Mouse (Mus musculus) CH12.LX (cell line): Measurements from ENCODE around the gene Naa10. TPM values are rescaled to one million over a fixed set of nuclear protein-coding genes. Genes with fewer than 3 reads are reported as not detected.
A peak's percentile ranks its signal among the peaks of the same experiment; 100 is the strongest.

Experiments
- DNase-seq: peaks from one replicate; pipeline ENCODE4 v3.0.0-alpha.2; 2013; ENCODE audit errors: extremely low read depth
- H3K27ac ChIP-seq: 2 replicates; pipeline ENCODE4 v1.5.1; 2012; ENCODE audit warnings: low read depth, mild to moderate bottlenecking, control low read depth, moderate library complexity; ENCODE audit not compliant: insufficient read depth
- H3K27me3 ChIP-seq: replicated peaks from 2 replicates; pipeline ENCODE3; 2012; ENCODE audit warnings: inconsistent platforms
- H3K36me3 ChIP-seq, 2 experiments: replicated peaks in 1 of 2; 2 replicates each; pipeline versions ENCODE3 to v1.6.1; 2012; ENCODE audit warnings: inconsistent platforms in 1 of 2, low read length in 1 of 2, mild to moderate bottlenecking in 1 of 2, mixed read lengths in 1 of 2, moderate library complexity in 1 of 2; ENCODE audit not compliant: control insufficient read depth in 1 of 2, insufficient read depth in 1 of 2
- H3K4me1 ChIP-seq, 2 experiments: 2 replicates each; pipeline ENCODE4 v1.6.1; 2012; ENCODE audit warnings: inconsistent platforms in 1 of 2, moderate library complexity in 1 of 2; ENCODE audit not compliant: insufficient read depth in 2 of 2, control insufficient read depth in 1 of 2
- H3K4me2 ChIP-seq: 2 replicates; pipeline ENCODE4 v1.6.1; 2012; ENCODE audit warnings: low read depth, mild to moderate bottlenecking, control low read depth; ENCODE audit not compliant: poor library complexity, insufficient read depth, severe bottlenecking
- H3K4me3 ChIP-seq, 3 experiments: fragments of 150-350 bp in 1 of 3; sonication (generic) in 1 of 3; replicated peaks in 1 of 3; 2 replicates each; pipeline versions ENCODE3 to v1.5.1; 2011 to 2012; ENCODE audit warnings: low read depth in 2 of 3, low read length in 2 of 3, mild to moderate bottlenecking in 2 of 3, moderate library complexity in 2 of 3, control low read depth in 1 of 3, improper control_type of control experiment in 1 of 3, inconsistent platforms in 1 of 3, mixed read lengths in 1 of 3; ENCODE audit not compliant: poor library complexity in 1 of 3
- H3K79me2 ChIP-seq: replicated peaks from 2 replicates; pipeline ENCODE4 v1.6.1; 2012; ENCODE audit warnings: mild to moderate bottlenecking, moderate library complexity; ENCODE audit not compliant: control insufficient read depth, poor library complexity, insufficient read depth, severe bottlenecking; ENCODE audit errors: extremely low read depth
- H3K9ac ChIP-seq: 2 replicates; pipeline ENCODE4 v1.6.1; 2012; ENCODE audit warnings: low read depth, mild to moderate bottlenecking, control low read depth, moderate library complexity; ENCODE audit not compliant: insufficient read depth
- H3K9me3 ChIP-seq: replicated peaks from 2 replicates; pipeline ENCODE3; 2012; ENCODE audit warnings: low read length, inconsistent platforms, mixed read lengths
- E2F4 ChIP-seq: IDR thresholded peaks from 2 replicates; pipeline ENCODE4 v1.6.1; 2011; ENCODE audit warnings: low read depth, low read length, improper control_type of control experiment; ENCODE audit not compliant: insufficient replicate concordance
- ELF1 ChIP-seq: IDR thresholded peaks from 2 replicates; pipeline ENCODE4 v1.6.1; 2014; ENCODE audit warnings: low read depth, mild to moderate bottlenecking, inconsistent platforms, low read length, improper control_type of control experiment
- GABPA ChIP-seq: IDR thresholded peaks from 2 replicates; pipeline ENCODE4 v1.6.1; 2012; ENCODE audit warnings: low read depth, low read length, improper control_type of control experiment, inconsistent platforms; ENCODE audit not compliant: insufficient replicate concordance
- HCFC1 ChIP-seq: IDR thresholded peaks from 2 replicates; pipeline ENCODE4 v1.6.1; 2012; ENCODE audit warnings: low read depth, mild to moderate bottlenecking, inconsistent platforms, low read length, improper control_type of control experiment
- IRF4 ChIP-seq: IDR thresholded peaks from 2 replicates; pipeline ENCODE4 v1.6.1; 2014; ENCODE audit warnings: low read depth, mild to moderate bottlenecking, inconsistent platforms, low read length, improper control_type of control experiment
- JUND ChIP-seq: conservative IDR thresholded peaks from 2 replicates; pipeline ENCODE4 v1.6.1; 2011; ENCODE audit warnings: low read depth, low read length, improper control_type of control experiment
- KAT2A ChIP-seq: IDR thresholded peaks from 2 replicates; pipeline ENCODE4 v1.6.1; 2012; ENCODE audit warnings: low read length, improper control_type of control experiment, inconsistent platforms; ENCODE audit not compliant: insufficient replicate concordance
- MAZ ChIP-seq: IDR thresholded peaks from 2 replicates; pipeline ENCODE4 v1.6.1; 2012; ENCODE audit warnings: low read depth, mild to moderate bottlenecking, inconsistent platforms, low read length, improper control_type of control experiment, moderate library complexity
- MEF2A ChIP-seq: IDR thresholded peaks from 2 replicates; pipeline ENCODE4 v1.6.1; 2014; ENCODE audit warnings: low read depth, mild to moderate bottlenecking, inconsistent platforms, low read length, improper control_type of control experiment, borderline replicate concordance
- MYC ChIP-seq: IDR thresholded peaks from 2 replicates; pipeline ENCODE4 v1.6.1; 2011; ENCODE audit warnings: low read depth, mild to moderate bottlenecking, improper control_type of control experiment, low read length
- PAX5 ChIP-seq: IDR thresholded peaks from 2 replicates; pipeline ENCODE4 v1.6.1; 2012; ENCODE audit warnings: low read length, inconsistent platforms, mixed read lengths
- POLR2A ChIP-seq: IDR thresholded peaks from 2 replicates; pipeline ENCODE4 v1.6.1; 2011; ENCODE audit warnings: low read depth, mild to moderate bottlenecking, improper control_type of control experiment, low read length
- SMC3 ChIP-seq: IDR thresholded peaks from 2 replicates; pipeline ENCODE4 v1.6.1; 2011; ENCODE audit warnings: low read depth, low read length, improper control_type of control experiment
- TCF12 ChIP-seq: IDR thresholded peaks from 2 replicates; pipeline ENCODE4 v1.6.1; 2014; ENCODE audit warnings: low read depth, mild to moderate bottlenecking, inconsistent platforms, low read length, improper control_type of control experiment
- UBTF ChIP-seq: IDR thresholded peaks from 2 replicates; pipeline ENCODE4 v1.6.1; 2012; ENCODE audit warnings: low read depth, mild to moderate bottlenecking, inconsistent platforms, low read length, improper control_type of control experiment, moderate library complexity
- USF1 ChIP-seq: IDR thresholded peaks from 2 replicates; pipeline ENCODE4 v1.6.1; 2014; ENCODE audit warnings: low read depth, mild to moderate bottlenecking, inconsistent platforms, low read length, improper control_type of control experiment
- ZC3H11A ChIP-seq: IDR thresholded peaks from 2 replicates; pipeline ENCODE4 v1.6.1; 2012; ENCODE audit warnings: low read depth, mild to moderate bottlenecking, inconsistent platforms, low read length, improper control_type of control experiment
- ZKSCAN1 ChIP-seq: IDR thresholded peaks from 2 replicates; pipeline ENCODE4 v1.6.1; 2012; ENCODE audit warnings: low read depth, inconsistent platforms, low read length, improper control_type of control experiment, borderline replicate concordance
- ZNF384 ChIP-seq: IDR thresholded peaks from 2 replicates; pipeline ENCODE4 v1.6.1; 2012; ENCODE audit warnings: low read depth, low read length, improper control_type of control experiment, inconsistent platforms
- dilution Hi-C: fragments of 300-500 bp; cut with MboI; formaldehyde crosslinking; loops from 2 replicates; pipeline ENCODE4 v1.14.3; 2020; ENCODE audit warnings: low sequenced_read_pairs; ENCODE audit not compliant: extremely low pct_unique_long_range_greater_than_20kb, extremely low pct_ligation_motif_present
- in situ Hi-C: fragments of 300-500 bp; cut with MboI; formaldehyde crosslinking; loops from 3 replicates; pipeline ENCODE4 v1.14.3; 2019; ENCODE audit warnings: low sequenced_read_pairs, low pct_ligation_motif_present, low pct_unique_long_range_greater_than_20kb, mixed read lengths
- polyA plus RNA-seq: library from polyadenylated mRNA; unstranded; fragments of >175 nt; gene quantifications from 2 replicates; pipeline ENCODE4 v1.2.1, GENCODE M21; 2012; ENCODE audit warnings: low read depth; ENCODE audit not compliant: insufficient read length
- total RNA-seq, 2 experiments: library from RNA; depleted of rRNA; stranded (reverse); fragments of 300-350 nt in 1 of 2; fragments of >200 nt in 1 of 2; gene quantifications; 2 replicates each; pipeline ENCODE4 v1.2.3; 2012 to 2014

Gene Naa10
- total and polyA plus RNA-seq, 3 experiments, result 144 to 166 (median 148) TPM

DNA sequence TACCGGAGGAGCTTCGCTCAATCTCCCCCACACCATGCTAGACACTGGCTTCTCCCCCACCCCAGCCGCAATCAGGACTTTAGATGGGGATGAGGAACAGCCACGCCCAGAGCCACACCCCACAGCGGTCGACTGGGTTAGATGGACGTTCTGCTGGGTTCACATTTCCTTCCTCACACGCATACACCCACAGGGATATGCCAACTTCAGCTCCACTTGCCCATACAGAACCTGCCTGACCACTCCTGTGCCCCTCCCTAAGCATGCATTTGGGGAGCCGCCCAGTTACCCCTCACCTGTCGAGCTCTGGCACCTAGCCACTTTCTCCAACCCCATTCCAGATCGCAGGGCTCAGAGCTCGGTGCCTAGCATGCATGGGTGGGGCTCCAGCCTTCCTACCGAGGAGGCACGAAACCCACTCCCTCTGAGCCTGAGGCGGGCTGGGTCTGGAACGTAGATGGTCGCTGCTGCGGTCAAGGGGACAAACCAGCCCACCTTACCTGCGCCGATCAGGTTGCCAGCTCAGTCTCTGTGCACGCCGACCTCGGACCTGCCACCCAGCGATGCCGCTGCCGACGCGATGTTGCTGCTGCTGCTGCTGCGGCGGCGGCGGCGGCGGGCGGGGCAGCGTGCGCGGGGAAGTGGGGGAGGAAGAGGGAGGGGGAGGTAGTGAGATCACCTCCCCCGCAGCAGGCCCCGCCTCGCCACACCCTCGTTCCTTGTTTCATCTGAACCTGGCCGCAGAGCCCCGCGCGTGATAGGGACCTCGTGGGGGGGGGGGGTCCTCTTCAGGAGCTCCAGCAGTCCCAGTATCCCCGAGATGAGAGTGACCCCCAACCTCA is 41.3 kb downstream of the Naa10 start:
- in situ Hi-C loops, result no loop called here
- Histone ChIP-seq H3K79me2 (no peaks in the 10 kb centered on the region), H3K4me2 (peak overlapping the region; percentile 73; the same call in 1 of the 2 replicates), H3K4me1 (peaks cover 0 to 8% of the 10 kb centered on the region in 2 experiments; a peak in 2 of 4 replicates), H3K27ac (no peak overlapping the region), H3K9ac (no peak overlapping the region), H3K4me3 (peak overlapping the region in 1 of 3 experiments; percentile 57), H3K9me3 (no peaks in the 10 kb centered on the region), H3K27me3 (no peaks in the 10 kb centered on the region), H3K36me3 (no peaks in the 10 kb centered on the region)
- dilution Hi-C loops, result no loop called here
- DNase-seq, result no peak
- TF ChIP-seq MAZ (no peak), ZKSCAN1 (no peak), PAX5 (no peak), MEF2A (no peak), ELF1 (no peak), ZNF384 (no peak), MYC (no peak), SMC3 (no peak), IRF4 (no peak), HCFC1 (no peak), E2F4 (no peak), TCF12 (no peak), JUND (no peak), USF1 (no peak), ZC3H11A (no peak), GABPA (no peak), POLR2A (no peak), UBTF (no peak), KAT2A (no peak)

DNA sequence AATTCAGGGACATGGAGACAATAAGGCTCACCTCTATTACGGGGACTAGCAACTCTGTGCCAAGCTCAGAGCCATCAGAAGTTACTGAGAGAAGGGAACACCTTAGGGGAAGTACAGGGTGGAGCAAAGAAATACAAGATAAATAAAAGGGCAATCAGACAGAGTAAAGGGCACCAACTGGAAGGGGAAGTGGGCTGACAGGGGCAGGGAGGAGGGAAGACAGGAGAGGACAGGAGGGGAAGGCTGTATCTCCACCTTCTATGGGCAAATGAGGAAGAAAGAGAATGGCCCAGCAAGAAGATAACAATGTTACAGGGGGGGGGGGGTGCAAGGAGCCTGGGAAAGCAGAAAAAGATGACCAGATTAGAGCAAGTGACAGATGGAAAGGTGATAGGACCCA is 44.7 kb downstream of the Naa10 start:
- Histone ChIP-seq H3K36me3 (no peaks in the 10 kb centered on the region), H3K9ac (no peak overlapping the region), H3K27ac (no peak overlapping the region), H3K9me3 (no peaks in the 10 kb centered on the region), H3K4me3 (no peak overlapping the region), H3K27me3 (no peaks in the 10 kb centered on the region), H3K79me2 (no peaks in the 10 kb centered on the region), H3K4me1 (peaks cover 4 to 8% of the 10 kb centered on the region in 2 experiments; a peak in 3 of 4 replicates), H3K4me2 (no peak overlapping the region)
- TF ChIP-seq IRF4 (no peak), ZKSCAN1 (no peak), ZC3H11A (no peak), POLR2A (no peak), USF1 (no peak)
- dilution Hi-C loops, result no loop called here
- in situ Hi-C loops, result no loop called here
- no peak for DNase-seq
